Mouse (Mus musculus): ENCODE results near the gene Ren1. TPM values are rescaled to one million over a fixed set of nuclear protein-coding genes. Genes with fewer than 3 reads are reported as not detected.

Ren1 gene
- polyA plus RNA-seq, 1 experiment from 2014 or later, result not detected

DNA sequence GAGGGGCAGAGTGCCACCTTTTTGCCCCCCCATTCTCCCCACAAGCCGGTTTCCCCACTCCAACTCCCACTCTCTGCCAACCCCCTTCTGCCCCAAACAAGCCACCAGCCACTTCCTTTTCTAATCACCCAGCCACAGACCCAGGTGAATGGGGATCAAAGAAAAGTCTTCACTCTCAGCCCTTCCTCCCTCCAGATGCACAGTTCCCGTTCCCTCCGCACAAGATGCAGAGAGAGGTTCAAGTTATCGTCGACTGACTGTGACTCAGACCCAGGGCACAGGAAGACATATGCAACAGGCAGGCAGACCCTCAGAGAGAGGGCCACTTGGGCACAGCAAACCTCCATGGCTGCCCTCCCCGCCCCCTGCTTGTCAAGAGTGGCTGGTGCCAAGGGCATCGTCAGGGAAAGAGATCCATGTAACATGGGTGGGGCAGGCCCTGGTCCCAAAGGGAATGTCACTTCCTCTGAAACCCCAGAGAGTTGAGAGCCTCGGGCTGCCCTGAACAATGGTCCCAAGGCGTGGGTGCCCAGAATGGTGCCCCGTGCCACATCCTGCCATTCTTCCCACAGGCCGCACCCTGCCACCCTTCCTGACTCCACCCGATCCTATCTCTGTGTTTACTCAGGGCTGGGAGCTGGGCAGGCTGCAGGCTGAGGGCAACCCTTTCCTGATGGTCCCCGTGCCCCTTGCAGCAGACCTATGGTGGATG is 49.9 kb downstream of the Ren1 start:
- WGBS, result 80% methylated on average over 13 of the region's 13 CpGs
- no peak overlapping the region for H3K9ac ChIP-seq (ENCODE audit: low read length)
- no peak overlapping the region for H3K4me2 ChIP-seq (ENCODE audit: low read depth)
- no peak overlapping the region for H3K4me3 ChIP-seq (ENCODE audit: low read depth, low read length)
- ATAC-seq (ENCODE audit: insufficient read depth, low FRiP score, low TSS enrichment) (no peak), DNase-seq (ENCODE audit: low spot score) (no peak)
- no peaks in the 10 kb centered on the region for H3K9me3 ChIP-seq (ENCODE audit: control insufficient read depth, low read length)
- no peaks in the 10 kb centered on the region for H3K27me3 ChIP-seq (ENCODE audit: control insufficient read depth, insufficient read depth, low read length)
- H3K36me3 ChIP-seq (ENCODE audit: control insufficient read depth, insufficient read depth, low read length), result no peaks in the 10 kb centered on the region
- H3K4me1 ChIP-seq (ENCODE audit: control insufficient read depth, insufficient read depth, low read length), result peaks cover 15% of the 10 kb centered on the region
- no peak overlapping the region for H3K27ac ChIP-seq (ENCODE audit: low read depth, low read length)

DNA sequence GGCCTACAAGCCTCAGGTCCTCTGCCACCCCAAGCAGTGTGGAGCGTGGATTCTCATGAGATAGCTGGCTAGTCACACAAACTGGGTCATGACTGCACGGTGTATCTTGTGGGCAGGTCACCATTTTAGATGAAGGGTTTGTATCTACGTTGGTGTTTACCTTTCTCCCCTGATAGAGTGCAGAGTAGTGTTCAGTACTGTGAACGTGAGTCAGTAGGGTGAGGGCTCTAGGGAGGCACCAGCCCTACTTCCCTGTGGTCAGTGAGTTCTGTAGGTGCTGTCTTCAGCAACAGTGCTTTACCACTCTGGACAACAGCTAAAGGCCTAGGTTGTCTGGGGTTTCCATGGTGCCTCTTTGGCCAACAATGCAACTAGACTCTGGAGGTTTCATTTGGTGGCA is 53.7 kb downstream of the Ren1 start:
- H3K4me3 ChIP-seq (ENCODE audit: low read depth, low read length), result no peak overlapping the region
- WGBS, result 87% methylated on average over 4 of the region's 4 CpGs
- H3K27me3 ChIP-seq (ENCODE audit: control insufficient read depth, insufficient read depth, low read length), result no peaks in the 10 kb centered on the region
- no peak overlapping the region for H3K27ac ChIP-seq (ENCODE audit: low read depth, low read length)
- DNase-seq (ENCODE audit: low spot score), result no peak
- H3K9me3 ChIP-seq (ENCODE audit: control insufficient read depth, low read length), result no peaks in the 10 kb centered on the region
- no peak overlapping the region for H3K9ac ChIP-seq (ENCODE audit: low read length)
- peaks cover 14% of the 10 kb centered on the region for H3K4me1 ChIP-seq (ENCODE audit: control insufficient read depth, insufficient read depth, low read length)
- no peak for ATAC-seq (ENCODE audit: insufficient read depth, low FRiP score, low TSS enrichment)
- H3K4me2 ChIP-seq (ENCODE audit: low read depth), result no peak overlapping the region
- H3K36me3 ChIP-seq (ENCODE audit: control insufficient read depth, insufficient read depth, low read length), result no peaks in the 10 kb centered on the region; the same call in 1 of the 2 replicates

DNA sequence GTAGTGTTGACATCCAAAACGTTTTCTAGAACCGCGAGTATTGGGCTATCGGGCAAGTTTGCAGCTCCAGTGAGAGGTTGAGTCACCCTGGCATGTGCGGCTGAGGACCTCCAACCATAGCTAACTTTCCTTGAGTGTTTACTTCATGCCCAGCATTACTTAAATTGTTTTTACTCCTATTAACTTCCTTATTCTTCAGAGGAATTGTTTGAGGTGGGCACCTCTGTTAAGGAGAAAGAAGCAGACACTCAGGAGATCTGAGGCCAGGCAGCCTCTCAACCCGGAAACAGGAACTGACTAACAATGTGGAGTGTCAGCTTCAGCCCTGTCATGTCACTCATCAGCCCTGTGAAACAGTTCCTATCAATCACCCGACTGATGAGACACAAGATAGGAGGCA is 56.3 kb downstream of the Ren1 start:
- 89% methylated on average over 7 of the region's 7 CpGs for WGBS

DNA sequence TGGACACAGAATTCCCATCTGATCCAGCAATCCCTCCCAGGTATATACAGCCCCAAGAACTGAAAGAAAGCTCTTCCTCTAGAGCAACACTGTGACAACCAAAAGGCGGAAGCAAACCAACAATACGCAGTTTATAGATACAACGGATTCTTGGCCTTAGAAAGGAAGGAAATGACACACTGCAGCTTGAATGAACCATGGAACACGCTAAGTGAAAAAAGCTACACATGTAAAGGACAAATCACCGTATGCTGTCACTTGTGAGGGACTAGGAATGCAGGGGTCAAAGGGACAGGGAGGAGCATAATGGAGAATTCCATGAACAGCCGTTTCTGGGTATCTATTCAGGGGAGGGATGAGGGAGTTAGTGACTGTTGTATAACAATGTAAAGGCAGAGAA is 57.1 kb downstream of the Ren1 start:
- no peaks in the 10 kb centered on the region for H3K9me3 ChIP-seq (ENCODE audit: control insufficient read depth, low read length)
- ATAC-seq (ENCODE audit: insufficient read depth, low FRiP score, low TSS enrichment) (no peak), DNase-seq (ENCODE audit: low spot score) (no peak)
- H3K27me3 ChIP-seq (ENCODE audit: control insufficient read depth, insufficient read depth, low read length), result no peaks in the 10 kb centered on the region
- WGBS, result 50% methylated on average over 6 of the region's 6 CpGs
- H3K27ac ChIP-seq (ENCODE audit: low read depth, low read length), result no peak overlapping the region
- H3K36me3 ChIP-seq (ENCODE audit: control insufficient read depth, insufficient read depth, low read length), result no peaks in the 10 kb centered on the region; the same call in 1 of the 2 replicates
- H3K4me1 ChIP-seq (ENCODE audit: control insufficient read depth, insufficient read depth, low read length), result peaks cover 26% of the 10 kb centered on the region
- H3K4me3 ChIP-seq (ENCODE audit: low read depth, low read length), result no peak overlapping the region
- no peak overlapping the region for H3K9ac ChIP-seq (ENCODE audit: low read length)
- H3K4me2 ChIP-seq (ENCODE audit: low read depth), result no peak overlapping the region

More for the DNA sequence above, 56.3 kb downstream of the Ren1 start:
- Histone ChIP-seq H3K4me3 (ENCODE audit: low read depth, low read length) (no peak overlapping the region), H3K27me3 (ENCODE audit: control insufficient read depth, insufficient read depth, low read length) (no peaks in the 10 kb centered on the region), H3K4me2 (ENCODE audit: low read depth) (no peak overlapping the region), H3K27ac (ENCODE audit: low read depth, low read length) (no peak overlapping the region), H3K4me1 (ENCODE audit: control insufficient read depth, insufficient read depth, low read length) (peaks cover 24% of the 10 kb centered on the region), H3K9me3 (ENCODE audit: control insufficient read depth, low read length) (no peaks in the 10 kb centered on the region), H3K36me3 (ENCODE audit: control insufficient read depth, insufficient read depth, low read length) (no peaks in the 10 kb centered on the region; the same call in 1 of the 2 replicates), H3K9ac (ENCODE audit: low read length) (no peak overlapping the region)
- DNase-seq (ENCODE audit: low spot score) (no peak), ATAC-seq (ENCODE audit: insufficient read depth, low FRiP score, low TSS enrichment) (no peak)

DNA sequence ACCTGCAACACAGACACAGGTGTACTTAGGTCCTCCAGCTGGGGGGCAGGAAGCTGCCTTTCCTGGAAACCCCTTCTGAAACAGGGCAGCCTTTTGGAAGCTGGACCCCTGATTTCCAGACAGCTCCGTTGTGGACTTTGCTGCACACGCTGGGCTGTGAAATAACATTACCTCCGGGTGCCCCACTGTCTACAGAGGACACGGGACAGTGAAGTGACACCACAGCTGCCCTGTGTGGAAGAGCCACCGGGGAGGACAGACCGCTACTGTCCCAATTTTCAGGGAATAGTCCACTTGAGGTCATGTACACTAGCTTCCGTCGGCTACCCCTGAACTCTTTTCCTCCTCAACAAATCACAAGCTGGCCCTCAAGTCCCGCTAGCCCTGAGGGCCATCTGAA is 58.0 kb downstream of the Ren1 start:
- Histone ChIP-seq H3K27ac (ENCODE audit: low read depth, low read length) (peak overlapping the region; percentile 66), H3K9ac (ENCODE audit: low read length) (peak overlapping the region; percentile 35; the same call in 1 of the 2 replicates), H3K4me2 (ENCODE audit: low read depth) (no peak overlapping the region), H3K4me3 (ENCODE audit: low read depth, low read length) (no peak overlapping the region), H3K9me3 (ENCODE audit: control insufficient read depth, low read length) (no peaks in the 10 kb centered on the region), H3K27me3 (ENCODE audit: control insufficient read depth, insufficient read depth, low read length) (no peaks in the 10 kb centered on the region), H3K4me1 (ENCODE audit: control insufficient read depth, insufficient read depth, low read length) (peaks cover 28% of the 10 kb centered on the region), H3K36me3 (ENCODE audit: control insufficient read depth, insufficient read depth, low read length) (no peaks in the 10 kb centered on the region; the same call in 1 of the 2 replicates)
- no peak for ATAC-seq (ENCODE audit: insufficient read depth, low FRiP score, low TSS enrichment)
- 33% methylated on average over 9 of the region's 9 CpGs for WGBS
- DNase-seq (ENCODE audit: low spot score), result no peak

DNA sequence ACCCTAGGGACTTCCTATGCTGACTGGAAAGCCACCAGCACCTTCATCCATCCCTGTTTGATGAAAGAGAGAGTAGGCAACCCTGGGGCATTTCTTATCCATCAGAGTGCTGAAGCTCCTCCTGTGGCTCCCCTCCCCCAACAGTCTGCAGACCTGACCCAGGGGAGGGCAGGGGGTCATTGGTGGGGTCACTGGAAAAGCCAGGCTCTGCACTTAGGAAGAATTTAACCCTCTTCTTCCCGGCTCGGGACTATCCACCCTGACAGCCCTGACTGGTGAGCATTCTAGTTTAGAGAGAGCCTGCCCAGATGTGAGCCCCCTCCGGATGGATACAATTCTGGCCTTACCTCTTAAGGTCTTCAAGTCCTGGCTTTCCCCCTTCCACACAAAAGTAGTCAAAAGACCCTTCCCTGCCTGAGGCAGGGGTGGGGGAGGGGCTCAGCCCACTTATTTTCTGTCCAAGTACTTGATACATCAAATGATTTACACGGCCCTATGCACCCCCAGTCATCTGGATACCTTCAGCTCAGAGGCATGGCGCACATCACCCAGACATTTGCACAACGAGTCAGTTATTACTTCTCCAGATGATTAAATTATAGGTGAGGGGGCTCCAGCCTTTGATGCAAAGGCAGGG is 58.7 kb downstream of the Ren1 start:
- peaks cover 29% of the 10 kb centered on the region for H3K4me1 ChIP-seq (ENCODE audit: control insufficient read depth, insufficient read depth, low read length)
- no peaks in the 10 kb centered on the region for H3K9me3 ChIP-seq (ENCODE audit: control insufficient read depth, low read length)
- 4% methylated on average over 6 of the region's 6 CpGs for WGBS
- ATAC-seq (ENCODE audit: insufficient read depth, low FRiP score, low TSS enrichment), result 0 out of 2 replicates have a peak, but pooled peaks have one; percentile 31
- H3K9ac ChIP-seq (ENCODE audit: low read length), result no peak overlapping the region
- no peaks in the 10 kb centered on the region for H3K27me3 ChIP-seq (ENCODE audit: control insufficient read depth, insufficient read depth, low read length)
- peak; percentile 64 for DNase-seq (ENCODE audit: low spot score)
- 0 out of 2 replicates have a peak overlapping the region, but pooled peaks have one; percentile 0 for H3K4me2 ChIP-seq (ENCODE audit: low read depth)
- no peaks in the 10 kb centered on the region; the same call in 1 of the 2 replicates for H3K36me3 ChIP-seq (ENCODE audit: control insufficient read depth, insufficient read depth, low read length)
- H3K27ac ChIP-seq (ENCODE audit: low read depth, low read length), result peak overlapping the region; percentile 66
- H3K4me3 ChIP-seq (ENCODE audit: low read depth, low read length), result no peak overlapping the region

DNA sequence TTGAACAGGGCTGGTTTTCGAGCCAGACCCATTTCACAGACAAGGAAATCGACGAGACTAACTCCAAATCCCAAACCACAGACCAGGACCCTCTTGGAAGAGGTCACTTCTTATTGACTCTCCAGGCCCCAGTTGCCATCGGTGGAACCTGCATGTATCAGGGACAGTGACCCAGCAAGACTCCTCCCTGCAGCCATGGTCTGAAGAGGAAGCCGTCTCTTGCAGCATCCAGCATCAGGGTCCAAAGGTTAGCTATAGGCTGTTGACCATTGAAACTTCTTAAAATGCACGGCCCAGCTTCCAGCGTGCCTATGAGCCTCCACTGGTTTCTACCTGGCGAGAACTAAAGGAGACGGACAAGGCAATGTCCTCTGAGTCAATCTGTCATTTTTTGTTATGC is 59.5 kb downstream of the Ren1 start:
- peak overlapping the region; percentile 66 for H3K27ac ChIP-seq (ENCODE audit: low read depth, low read length)
- DNase-seq (ENCODE audit: low spot score) (no peak), ATAC-seq (ENCODE audit: insufficient read depth, low FRiP score, low TSS enrichment) (no peak)
- H3K9ac ChIP-seq (ENCODE audit: low read length), result no peak overlapping the region; the same call in 1 of the 2 replicates
- H3K4me2 ChIP-seq (ENCODE audit: low read depth), result no peak overlapping the region
- 63% methylated on average over 9 of the region's 9 CpGs for WGBS
- H3K4me3 ChIP-seq (ENCODE audit: low read depth, low read length), result no peak overlapping the region
- H3K36me3 ChIP-seq (ENCODE audit: control insufficient read depth, insufficient read depth, low read length), result no peaks in the 10 kb centered on the region; the same call in 1 of the 2 replicates
- no peaks in the 10 kb centered on the region for H3K9me3 ChIP-seq (ENCODE audit: control insufficient read depth, low read length)
- H3K4me1 ChIP-seq (ENCODE audit: control insufficient read depth, insufficient read depth, low read length), result peaks cover 31% of the 10 kb centered on the region
- no peaks in the 10 kb centered on the region for H3K27me3 ChIP-seq (ENCODE audit: control insufficient read depth, insufficient read depth, low read length)
